In genomic region chr2:180499741-180500140, GRCm38 (mm10) we compare ENCODE assay signal across 8 mouse cellular contexts. TPM values are rescaled to one million over a fixed set of nuclear protein-coding genes. Genes with fewer than 3 reads are reported as not detected.
A peak's percentile ranks its signal among the peaks of the same experiment; 100 is the strongest.
DNase-seq lines count a peak whose midpoint lies in the region; ATAC-seq and TF ChIP-seq lines count a peak whose summit lies in the region.

TSS of gene Ntsr1 (plus strand) at chr2:180499976.

- H3K9ac ChIP-seq in kidney, embryonic 15.5 days: peak within 1 kb of the TSS; percentile 52
- H3K9ac ChIP-seq in embryonic facial prominence, embryonic 12.5 days: peak within 1 kb of the TSS; percentile 44
- H3K9ac ChIP-seq in hindbrain, embryonic 15.5 days: peak within 1 kb of the TSS; percentile 50

- no peak for DNase-seq in kidney, adult 18-20 months
- peak; percentile 24 for DNase-seq in mesoderm, embryonic 11.5 days (ENCODE audit: low read depth, low spot score)
- DNase-seq in ovary, postnatal 14 days (ENCODE audit: low spot score): no peak
- DNase-seq in kidney, adult 2 months: no peak

- no peak for TF ChIP-seq POLR2A in kidney, adult 2 months (IDR thresholded peaks at IDR 0.05; ENCODE audit: low read depth, low read length)

- H3K27ac ChIP-seq in kidney, embryonic 15.5 days: peak within 1 kb of the TSS; percentile 63; the same call in 1 of the 2 replicates
- H3K27ac ChIP-seq in embryonic facial prominence, embryonic 12.5 days: no peak within 1 kb of the TSS
- no peak within 1 kb of the TSS for H3K27ac ChIP-seq in hindbrain, embryonic 15.5 days (replicated peaks)
- no peak within 1 kb of the TSS for H3K27ac ChIP-seq in kidney, adult 2 months (ENCODE audit: insufficient read depth, low read depth, low read length)

- H3K4me1 ChIP-seq in kidney, embryonic 15.5 days: peaks cover 47% of the 10 kb centered on the region
- H3K4me1 ChIP-seq in embryonic facial prominence, embryonic 12.5 days: peaks cover 23% of the 10 kb centered on the region
- H3K4me1 ChIP-seq in hindbrain, embryonic 15.5 days (replicated peaks): peaks cover 23% of the 10 kb centered on the region
- H3K4me1 ChIP-seq in kidney, adult 2 months (ENCODE audit: control insufficient read depth, insufficient read depth, low read length): no peaks in the 10 kb centered on the region

- peak; percentile 59 for ATAC-seq in kidney, embryonic 15.5 days (replicated peaks; ENCODE audit: low FRiP score)
- 0 out of 2 replicates have a peak, but pooled peaks have one; percentile 12 for ATAC-seq in embryonic facial prominence, embryonic 12.5 days (ENCODE audit: insufficient number of reproducible peaks, insufficient read depth, low FRiP score, low TSS enrichment)
- peak; percentile 46; the same call in 1 of the 2 replicates for ATAC-seq in hindbrain, embryonic 15.5 days (ENCODE audit: low FRiP score, low read depth)
- no peak for ATAC-seq in erythroblast, adult 5-6 weeks (replicated peaks; ENCODE audit: low FRiP score, poor library complexity, severe bottlenecking)

- no peaks in the 10 kb centered on the region for H3K36me3 ChIP-seq in kidney, embryonic 15.5 days
- no peaks in the 10 kb centered on the region for H3K36me3 ChIP-seq in embryonic facial prominence, embryonic 12.5 days
- H3K36me3 ChIP-seq in hindbrain, embryonic 15.5 days: no peaks in the 10 kb centered on the region
- H3K36me3 ChIP-seq in kidney, adult 2 months (ENCODE audit: control insufficient read depth, insufficient read depth, low read length): no peaks in the 10 kb centered on the region

- TF ChIP-seq CTCF in kidney, adult 2 months (conservative IDR thresholded peaks at IDR 0.05; ENCODE audit: insufficient read depth, insufficient read length, low read depth, low read length): no peak

- peaks cover 48% of the 10 kb centered on the region for H3K27me3 ChIP-seq in kidney, embryonic 15.5 days
- peaks cover 56% of the 10 kb centered on the region for H3K27me3 ChIP-seq in embryonic facial prominence, embryonic 12.5 days
- peaks cover 33% of the 10 kb centered on the region for H3K27me3 ChIP-seq in hindbrain, embryonic 15.5 days
- no peaks in the 10 kb centered on the region; the same call in 1 of the 2 replicates for H3K27me3 ChIP-seq in kidney, adult 2 months (replicated peaks; ENCODE audit: control insufficient read depth, insufficient read depth, low read length)

- under 1% methylated on average over 30 of the region's 30 CpGs for WGBS in kidney, embryonic 15.5 days
- under 1% methylated on average over 30 of the region's 30 CpGs for WGBS in embryonic facial prominence, embryonic 12.5 days
- 0% methylated on average over 30 of the region's 30 CpGs for WGBS in hindbrain, embryonic 15.5 days
- under 1% methylated on average over 30 of the region's 30 CpGs for WGBS in kidney, adult 2 months

- H3K4me2 ChIP-seq in kidney, embryonic 15.5 days: peak within 1 kb of the TSS; percentile 81
- H3K4me2 ChIP-seq in embryonic facial prominence, embryonic 12.5 days (replicated peaks): peak within 1 kb of the TSS; percentile 59
- H3K4me2 ChIP-seq in hindbrain, embryonic 15.5 days: peak within 1 kb of the TSS; percentile 90

- peak within 1 kb of the TSS; percentile 50 for H3K4me3 ChIP-seq in kidney, embryonic 15.5 days (replicated peaks)
- peak within 1 kb of the TSS; percentile 33 for H3K4me3 ChIP-seq in embryonic facial prominence, embryonic 12.5 days
- H3K4me3 ChIP-seq in hindbrain, embryonic 15.5 days: peak within 1 kb of the TSS; percentile 44
- no peak within 1 kb of the TSS for H3K4me3 ChIP-seq in kidney, adult 2 months (ENCODE audit: insufficient read depth, low read depth, low read length)

- no peaks in the 10 kb centered on the region for H3K9me3 ChIP-seq in kidney, embryonic 15.5 days (replicated peaks)
- H3K9me3 ChIP-seq in embryonic facial prominence, embryonic 12.5 days: no peaks in the 10 kb centered on the region
- no peaks in the 10 kb centered on the region for H3K9me3 ChIP-seq in hindbrain, embryonic 15.5 days

RNA-seq across cellular contexts. Expression of gene Ntsr1, which starts in this region (rescaled TPM):
- 8.6 and 9.7 TPM in 2 replicates for polyA plus RNA-seq in kidney, embryonic 15.5 days (2015; fragmentation: Nextera tagmentation; extraction: Ambion mirVana)
- polyA plus RNA-seq in embryonic facial prominence, embryonic 12.5 days (2016; fragmentation: Nextera tagmentation; extraction: Ambion mirVana): 0.25 and 0.55 TPM in 2 replicates
- polyA plus RNA-seq in hindbrain, embryonic 15.5 days (2015; fragmentation: Nextera tagmentation; extraction: Ambion mirVana): 2.7 and 2.8 TPM in 2 replicates
- not detected in 2 replicates for total RNA-seq in erythroblast, adult 5-6 weeks (2015; ENCODE audit: low replicate concordance)
- not detected in 2 replicates for total RNA-seq in erythroblast, adult 5-6 weeks (2017; ENCODE audit: low replicate concordance)
- not detected in 2 replicates for polyA plus RNA-seq in kidney, adult 2 months (2012; rRNA removed)

Comparison
In these comparisons a context has a peak if more than half of its experiments do, and no peak if none do; other contexts are left out.
1. Peak in ATAC-seq, H3K4me3 ChIP-seq, H3K9ac ChIP-seq and H3K4me2 ChIP-seq in embryonic facial prominence, embryonic 12.5 days; RNA of the gene not detected or under 1 TPM.